Mouse (Mus musculus): ENCODE measurements around the gene Dbx1. TPM values are rescaled to one million over a fixed set of nuclear protein-coding genes. Genes with fewer than 3 reads are reported as not detected.

Dbx1 gene
- not detected in 2 replicates for polyA plus RNA-seq (2012; rRNA removed)

DNA sequence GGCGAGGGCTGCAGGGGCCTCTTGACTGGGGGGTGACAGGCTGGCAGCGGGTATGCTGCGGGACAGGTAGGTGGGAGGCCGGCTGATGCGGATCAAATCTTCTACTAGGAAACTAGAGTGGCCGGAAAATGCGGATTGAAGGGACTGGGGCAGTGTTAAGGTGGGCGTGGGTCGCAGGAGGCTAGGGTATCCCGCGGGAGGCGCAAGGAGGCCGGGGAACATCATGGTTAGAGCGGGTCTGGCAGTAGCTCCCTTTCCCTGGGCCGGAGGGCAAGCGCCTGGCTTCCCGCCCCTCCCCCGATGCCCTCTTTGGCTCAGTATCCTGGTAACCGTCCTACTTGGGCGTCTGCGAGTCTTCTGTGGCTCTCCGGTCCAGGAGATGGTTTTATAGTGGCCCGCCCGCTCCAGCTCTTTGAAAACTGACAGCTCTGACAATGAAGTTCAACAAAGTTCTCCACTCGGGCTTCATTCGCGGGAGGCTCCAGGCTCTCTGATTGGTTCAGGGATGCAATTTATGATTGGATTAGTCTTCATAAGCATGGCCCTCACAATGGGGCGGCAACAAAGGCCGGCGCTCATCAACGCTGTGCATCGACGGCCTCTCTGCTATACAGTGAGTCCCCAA is at the start of gene Dbx1:
TSS of gene Dbx1 (minus strand) at position 359 of the 625 bp plus-strand sequence.
- no peak for DNase-seq
- no peak for TF ChIP-seq POLR2A (IDR thresholded peaks at IDR 0.05; ENCODE audit: borderline replicate concordance, extremely low read depth, low read depth, low read length)
- TF ChIP-seq CTCF (IDR thresholded peaks at IDR 0.05; ENCODE audit: insufficient read depth, low read length), result no peak
- 4% methylated on average over 31 of the region's 33 CpGs for WGBS
- Histone ChIP-seq H3K4me3 (replicated peaks; ENCODE audit: extremely low read depth, low read depth, low read length) (no peak within 1 kb of the TSS), H3K4me1 (ENCODE audit: control insufficient read depth, insufficient read depth, low read length) (peaks cover 11% of the 10 kb centered on the region)

GRCm38 (mm10) chr7:49678826-49679377 is 42.3 kb upstream of the Dbx1 start:
- no peak for DNase-seq
- no peak for TF ChIP-seq POLR2A (IDR thresholded peaks at IDR 0.05; ENCODE audit: borderline replicate concordance, extremely low read depth, low read depth, low read length)
- no peak for TF ChIP-seq CTCF (IDR thresholded peaks at IDR 0.05; ENCODE audit: insufficient read depth, low read length)
- Histone ChIP-seq H3K4me1 (ENCODE audit: control insufficient read depth, insufficient read depth, low read length) (no peaks in the 10 kb centered on the region), H3K4me3 (replicated peaks; ENCODE audit: extremely low read depth, low read depth, low read length) (no peak overlapping the region)
- WGBS, result 18% methylated on average over 9 of the region's 9 CpGs

DNA sequence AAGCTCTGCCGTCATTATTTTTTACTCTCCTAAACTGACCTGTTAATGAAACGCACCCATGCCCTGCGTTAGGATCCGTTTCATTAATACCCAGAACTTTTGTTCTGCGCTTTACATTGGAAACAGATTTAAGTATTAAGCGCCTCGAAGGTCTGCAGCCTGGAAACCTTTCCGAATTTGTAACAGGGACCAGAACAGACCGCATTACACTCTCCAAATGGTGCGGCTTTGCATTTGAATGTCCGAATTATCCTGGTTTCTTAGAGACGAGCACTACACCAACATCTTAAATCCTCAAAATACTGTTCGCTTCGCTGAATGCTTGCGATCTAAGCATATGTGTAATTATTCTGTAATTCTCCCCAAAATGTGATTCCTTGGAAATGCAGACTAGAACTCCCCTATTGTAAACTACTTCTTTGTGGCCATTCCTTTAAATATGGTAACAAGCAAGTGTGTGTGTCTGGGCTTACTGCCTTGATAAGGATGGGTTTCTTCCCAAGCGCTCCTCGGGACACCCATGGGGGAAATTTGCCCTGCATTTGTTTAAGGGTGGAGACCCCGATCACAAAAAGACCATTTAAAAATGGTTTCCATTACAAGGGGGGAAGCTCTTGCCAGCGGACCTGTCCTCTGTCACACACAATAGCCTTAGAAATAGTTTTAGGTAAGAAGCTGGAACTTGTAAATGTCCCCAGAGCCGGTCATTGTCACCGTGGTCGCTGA is 41.6 kb upstream of the Dbx1 start:
- DNase-seq, result no peak
- no peak overlapping the region for H3K4me3 ChIP-seq (replicated peaks; ENCODE audit: extremely low read depth, low read depth, low read length)
- TF ChIP-seq CTCF (IDR thresholded peaks at IDR 0.05; ENCODE audit: insufficient read depth, low read length) (no peak), POLR2A (IDR thresholded peaks at IDR 0.05; ENCODE audit: borderline replicate concordance, extremely low read depth, low read depth, low read length) (no peak)
- 10% methylated on average over 22 of the region's 22 CpGs for WGBS
- no peaks in the 10 kb centered on the region for H3K4me1 ChIP-seq (ENCODE audit: control insufficient read depth, insufficient read depth, low read length)

- Histone ChIP-seq H3K4me1 (ENCODE audit: control insufficient read depth, insufficient read depth, low read length) (no peaks in the 10 kb centered on the region), H3K4me3 (replicated peaks; ENCODE audit: extremely low read depth, low read depth, low read length) (no peak overlapping the region)
- WGBS, result 9% methylated on average over 9 of the region's 9 CpGs
- no peak for DNase-seq
- TF ChIP-seq CTCF (IDR thresholded peaks at IDR 0.05; ENCODE audit: insufficient read depth, low read length) (no peak), POLR2A (IDR thresholded peaks at IDR 0.05; ENCODE audit: borderline replicate concordance, extremely low read depth, low read depth, low read length) (no peak)
Observed at GRCm38 (mm10) chr7:49677166-49677565, 40.5 kb upstream of the Dbx1 start.

GRCm38 (mm10) chr7:49676627-49677026 is 40.0 kb upstream of the Dbx1 start:
- Histone ChIP-seq H3K4me3 (replicated peaks; ENCODE audit: extremely low read depth, low read depth, low read length) (no peak overlapping the region), H3K4me1 (ENCODE audit: control insufficient read depth, insufficient read depth, low read length) (no peaks in the 10 kb centered on the region)
- DNase-seq, result no peak
- TF ChIP-seq POLR2A (IDR thresholded peaks at IDR 0.05; ENCODE audit: borderline replicate concordance, extremely low read depth, low read depth, low read length) (no peak), CTCF (IDR thresholded peaks at IDR 0.05; ENCODE audit: insufficient read depth, low read length) (no peak)
- whole genome bisulfite sequencing, result 19% methylated on average over 5 of the region's 5 CpGs

- Histone ChIP-seq H3K4me3 (replicated peaks; ENCODE audit: extremely low read depth, low read depth, low read length) (no peak overlapping the region), H3K4me1 (ENCODE audit: control insufficient read depth, insufficient read depth, low read length) (no peaks in the 10 kb centered on the region)
- DNase-seq, result no peak
- WGBS, result 82% methylated on average over 13 of the region's 13 CpGs
- no peak for TF ChIP-seq CTCF (IDR thresholded peaks at IDR 0.05; ENCODE audit: insufficient read depth, low read length)
- no peak for TF ChIP-seq POLR2A (IDR thresholded peaks at IDR 0.05; ENCODE audit: borderline replicate concordance, extremely low read depth, low read depth, low read length)
Observed at GRCm38 (mm10) chr7:49668260-49668857, 31.7 kb upstream of the Dbx1 start.

GRCm38 (mm10) chr7:49663575-49663974 is 26.9 kb upstream of the Dbx1 start:
- H3K4me1 ChIP-seq (ENCODE audit: control insufficient read depth, insufficient read depth, low read length), result no peaks in the 10 kb centered on the region
- WGBS, result 67% methylated on average over 3 of the region's 3 CpGs
- H3K4me3 ChIP-seq (replicated peaks; ENCODE audit: extremely low read depth, low read depth, low read length), result no peak overlapping the region
- DNase-seq, result no peak
- no peak for TF ChIP-seq POLR2A (IDR thresholded peaks at IDR 0.05; ENCODE audit: borderline replicate concordance, extremely low read depth, low read depth, low read length)
- no peak for TF ChIP-seq CTCF (IDR thresholded peaks at IDR 0.05; ENCODE audit: insufficient read depth, low read length)

DNA sequence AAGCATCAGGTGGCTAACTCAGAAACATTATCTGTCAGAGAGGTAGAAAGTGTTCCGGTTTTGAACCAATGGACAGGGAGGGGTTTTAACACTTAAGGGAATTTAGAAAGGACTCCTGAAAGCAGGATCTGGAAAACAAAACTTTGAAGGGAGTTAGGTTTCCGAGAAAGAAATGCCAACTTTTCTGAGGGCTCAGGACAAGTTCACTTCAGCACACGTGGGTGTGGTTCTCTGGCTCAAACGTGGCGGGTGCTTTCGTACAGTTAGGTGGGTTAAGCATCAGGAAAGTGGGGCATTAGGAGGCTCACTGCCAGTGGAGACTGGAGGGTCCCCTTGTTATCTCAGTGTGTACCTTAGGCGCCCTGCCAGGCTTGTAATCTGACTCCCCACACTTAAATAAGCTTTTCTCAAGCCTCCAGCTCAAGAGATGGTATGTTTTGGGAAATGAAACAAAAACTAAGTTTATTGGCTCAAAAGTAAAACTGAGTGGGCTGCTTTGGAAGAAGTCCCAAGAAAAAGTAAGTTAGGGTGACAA is 25.9 kb upstream of the Dbx1 start:
- WGBS, result 13% methylated on average over 7 of the region's 7 CpGs
- H3K4me1 ChIP-seq (ENCODE audit: control insufficient read depth, insufficient read depth, low read length), result no peaks in the 10 kb centered on the region
- TF ChIP-seq POLR2A (IDR thresholded peaks at IDR 0.05; ENCODE audit: borderline replicate concordance, extremely low read depth, low read depth, low read length), result no peak
- no peak for TF ChIP-seq CTCF (IDR thresholded peaks at IDR 0.05; ENCODE audit: insufficient read depth, low read length)
- DNase-seq, result no peak
- H3K4me3 ChIP-seq (replicated peaks; ENCODE audit: extremely low read depth, low read depth, low read length), result no peak overlapping the region

DNA sequence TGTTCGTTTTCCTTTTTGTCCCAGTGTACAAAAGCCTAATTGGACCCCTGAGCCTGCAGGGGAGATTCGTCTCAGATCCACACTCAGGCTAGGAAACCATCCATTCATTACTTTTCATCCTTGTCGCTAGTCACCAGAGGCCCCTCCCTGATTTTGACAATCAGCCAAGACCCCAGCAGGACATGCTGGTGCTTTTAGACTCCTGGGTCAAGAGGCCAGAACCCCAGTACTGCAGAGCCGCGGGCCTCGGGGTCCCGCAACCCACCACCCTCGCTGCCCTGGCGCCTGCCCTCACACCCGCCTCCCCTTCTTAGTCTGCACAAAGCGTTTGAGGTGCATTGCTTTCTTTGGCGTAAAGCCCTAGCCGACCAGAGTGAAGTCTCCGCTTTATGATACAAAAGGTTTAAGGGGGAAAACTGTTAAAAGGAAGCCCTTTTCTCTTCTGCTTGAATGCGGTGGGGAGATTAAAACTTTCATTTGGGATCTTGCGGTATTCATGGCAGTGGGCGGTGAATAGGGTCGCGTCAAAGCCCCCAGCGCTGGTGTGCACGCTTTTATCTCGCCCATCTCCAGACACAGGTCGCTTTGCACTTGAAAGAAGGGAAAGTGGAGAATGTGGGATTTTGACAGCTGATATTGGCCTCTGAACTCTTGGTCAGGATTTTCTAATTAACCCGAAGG is 25.3 kb upstream of the Dbx1 start:
- WGBS, result 6% methylated on average over 24 of the region's 24 CpGs
- no peak for DNase-seq
- no peak for TF ChIP-seq CTCF (IDR thresholded peaks at IDR 0.05; ENCODE audit: insufficient read depth, low read length)
- no peak for TF ChIP-seq POLR2A (IDR thresholded peaks at IDR 0.05; ENCODE audit: borderline replicate concordance, extremely low read depth, low read depth, low read length)
- H3K4me3 ChIP-seq (replicated peaks; ENCODE audit: extremely low read depth, low read depth, low read length), result no peak overlapping the region
- no peaks in the 10 kb centered on the region for H3K4me1 ChIP-seq (ENCODE audit: control insufficient read depth, insufficient read depth, low read length)
